Mouse (Mus musculus) forebrain, embryonic 11.5 days (tissue): Measurements from ENCODE around the gene Bfsp2. TPM values are rescaled to one million over a fixed set of nuclear protein-coding genes. Genes with fewer than 3 reads are reported as not detected.

ENCODE experiments used
- ATAC-seq: fragments of 200-750 bp; cut with Nextera tagmentation; replicated peaks from 2 replicates; pipeline ENCODE4 v1.8.0; 2017; ENCODE audit warnings: moderate TSS enrichment; ENCODE audit not compliant: low FRiP score
- DNase-seq: peaks from one replicate; pipeline ENCODE4 v3.0.0-alpha.2; 2017; ENCODE audit warnings: low spot score
- H3K27ac ChIP-seq: fragments of 300-500 bp; sonication (generic); 2 replicates; pipeline ENCODE4 v1.5.1; 2014; ENCODE audit warnings: low read depth, low read length
- H3K27me3 ChIP-seq: fragments of 300-500 bp; sonication (generic); 2 replicates; pipeline ENCODE4 v1.6.1; 2014; ENCODE audit warnings: mild to moderate bottlenecking, low read length, mixed read lengths; ENCODE audit not compliant: control insufficient read depth, insufficient read depth
- H3K36me3 ChIP-seq: fragments of 300-500 bp; sonication (generic); 2 replicates; pipeline ENCODE4 v1.6.1; 2014; ENCODE audit warnings: mild to moderate bottlenecking, low read length, moderate library complexity, mixed read lengths; ENCODE audit not compliant: control insufficient read depth, insufficient read depth
- H3K4me1 ChIP-seq: fragments of 300-500 bp; sonication (generic); replicated peaks from 2 replicates; pipeline ENCODE4 v1.6.1; 2014; ENCODE audit warnings: low read length, mixed read lengths; ENCODE audit not compliant: control insufficient read depth, insufficient read depth
- H3K4me2 ChIP-seq: fragments of 300-500 bp; sonication (generic); 2 replicates; pipeline ENCODE4 v1.6.1; 2014; ENCODE audit warnings: low read depth, mild to moderate bottlenecking, low read length, moderate library complexity, mixed read lengths; ENCODE audit not compliant: severe bottlenecking
- H3K4me3 ChIP-seq: fragments of 300-500 bp; sonication (generic); 2 replicates; pipeline ENCODE4 v1.5.1; 2014; ENCODE audit warnings: low read depth, low read length
- H3K9ac ChIP-seq: fragments of 300-500 bp; sonication (generic); 2 replicates; pipeline ENCODE4 v1.6.1; 2014; ENCODE audit warnings: low read length
- H3K9me3 ChIP-seq: fragments of 300-500 bp; sonication (generic); 2 replicates; pipeline ENCODE4 v1.6.1; 2016; ENCODE audit warnings: low read length, mixed read lengths; ENCODE audit not compliant: control insufficient read depth
- WGBS: fragments of 180-500 bp; shearing (Covaris S2); extraction: QIAGEN DNeasy Blood & Tissue Kit; methylation state at CpG from one replicate; pipeline ENCODE4 v1.1.7; 2014; 5-methylcytosine and 5-hydroxymethylcytosine counted together
- polyA plus RNA-seq: library from polyadenylated mRNA; unstranded; fragments of >200 nt; fragmentation: Nextera tagmentation; extraction: Ambion mirVana; gene quantifications from 2 replicates; pipeline ENCODE4 v1.2.1, GENCODE M21; 2014

The Bfsp2 gene
- polyA plus RNA-seq, 1 experiment from 2014 or later, result 1.8 TPM

DNA sequence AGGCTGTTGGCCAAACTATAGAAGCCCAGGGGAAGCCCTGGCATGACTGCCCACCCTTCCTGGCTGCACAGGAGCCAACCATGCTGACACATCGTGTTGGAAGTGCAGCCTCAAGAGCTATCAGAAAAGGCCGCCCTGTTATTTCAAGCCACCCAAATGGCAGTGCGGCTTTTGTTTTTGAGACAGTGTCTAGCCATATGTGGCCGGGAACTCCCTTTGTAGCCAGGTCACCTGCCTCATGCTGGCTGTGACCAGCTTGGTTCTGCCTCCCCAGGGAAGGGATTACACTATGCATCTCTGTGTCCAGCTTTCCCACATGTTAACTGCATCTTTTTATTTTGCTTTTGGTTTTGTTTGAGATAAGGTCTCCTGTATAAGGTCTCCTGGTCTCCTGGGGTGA, 99.7 kb downstream of the Bfsp2 start:
- no peak overlapping the region for H3K4me3 ChIP-seq

DNA sequence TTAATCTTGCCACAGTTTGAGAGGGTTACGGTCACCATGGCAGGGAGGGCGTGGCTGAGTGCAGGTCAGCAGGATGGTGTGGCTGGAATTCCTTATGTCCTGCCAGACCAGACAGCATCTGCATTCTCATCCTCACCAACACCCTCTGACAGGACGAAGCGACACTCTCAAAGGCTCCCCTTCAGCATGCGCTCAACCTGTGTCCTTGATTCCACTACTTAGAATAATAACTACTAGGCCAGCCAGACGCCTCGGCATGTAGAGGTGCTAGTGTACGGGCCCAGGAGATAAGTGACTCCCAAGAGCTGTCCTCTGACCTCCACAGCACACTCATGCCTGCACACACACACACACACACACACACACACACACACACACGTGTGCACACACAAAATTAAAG, 101.0 kb downstream of the Bfsp2 start:
- H3K36me3 ChIP-seq, result no peaks in the 10 kb centered on the region; the same call in 1 of the 2 replicates
- no peaks in the 10 kb centered on the region for H3K27me3 ChIP-seq
- H3K4me2 ChIP-seq, result no peak overlapping the region
- no peak overlapping the region for H3K27ac ChIP-seq
- H3K9me3 ChIP-seq, result no peaks in the 10 kb centered on the region
- DNase-seq, result no peak
- 81% methylated on average over 9 of the region's 9 CpGs for WGBS
- H3K9ac ChIP-seq, result no peak overlapping the region
- ATAC-seq, result no peak
- no peak overlapping the region for H3K4me3 ChIP-seq
- no peaks in the 10 kb centered on the region for H3K4me1 ChIP-seq

More for the DNA sequence above, 99.7 kb downstream of the Bfsp2 start:
- no peak for DNase-seq
- Histone ChIP-seq H3K36me3 (no peaks in the 10 kb centered on the region), H3K4me2 (no peak overlapping the region), H3K9ac (no peak overlapping the region), H3K27ac (no peak overlapping the region), H3K9me3 (no peaks in the 10 kb centered on the region), H3K4me1 (no peaks in the 10 kb centered on the region), H3K27me3 (no peaks in the 10 kb centered on the region)
- ATAC-seq, result no peak
- WGBS, result 83% methylated on average over 4 of the region's 4 CpGs

DNA sequence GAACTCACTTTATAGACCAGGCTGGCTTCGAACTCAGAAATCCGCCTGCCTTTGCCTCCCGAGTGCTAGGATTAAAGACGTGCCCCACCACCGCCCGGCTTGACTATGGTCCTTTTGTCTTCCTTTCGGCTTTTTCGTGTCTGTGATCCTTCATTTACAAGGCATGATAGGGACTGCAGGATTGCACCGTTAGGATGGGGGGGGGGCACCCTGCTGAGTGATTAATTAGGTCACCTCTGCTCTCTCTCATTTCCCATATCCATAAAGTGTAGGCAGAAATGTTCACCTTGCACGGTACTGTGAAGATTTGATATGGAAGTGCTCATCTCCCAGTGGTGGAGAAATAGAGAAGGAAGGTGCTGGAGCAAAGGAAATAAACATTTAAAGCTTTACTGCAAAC, 101.5 kb downstream of the Bfsp2 start:
- H3K27ac ChIP-seq, result no peak overlapping the region
- H3K4me2 ChIP-seq, result no peak overlapping the region
- no peaks in the 10 kb centered on the region for H3K27me3 ChIP-seq
- no peak for ATAC-seq
- WGBS, result 40% methylated on average over 10 of the region's 10 CpGs
- H3K9me3 ChIP-seq, result no peaks in the 10 kb centered on the region
- no peaks in the 10 kb centered on the region for H3K4me1 ChIP-seq
- no peaks in the 10 kb centered on the region; the same call in 1 of the 2 replicates for H3K36me3 ChIP-seq
- H3K4me3 ChIP-seq, result no peak overlapping the region
- DNase-seq, result no peak
- H3K9ac ChIP-seq, result no peak overlapping the region

DNA sequence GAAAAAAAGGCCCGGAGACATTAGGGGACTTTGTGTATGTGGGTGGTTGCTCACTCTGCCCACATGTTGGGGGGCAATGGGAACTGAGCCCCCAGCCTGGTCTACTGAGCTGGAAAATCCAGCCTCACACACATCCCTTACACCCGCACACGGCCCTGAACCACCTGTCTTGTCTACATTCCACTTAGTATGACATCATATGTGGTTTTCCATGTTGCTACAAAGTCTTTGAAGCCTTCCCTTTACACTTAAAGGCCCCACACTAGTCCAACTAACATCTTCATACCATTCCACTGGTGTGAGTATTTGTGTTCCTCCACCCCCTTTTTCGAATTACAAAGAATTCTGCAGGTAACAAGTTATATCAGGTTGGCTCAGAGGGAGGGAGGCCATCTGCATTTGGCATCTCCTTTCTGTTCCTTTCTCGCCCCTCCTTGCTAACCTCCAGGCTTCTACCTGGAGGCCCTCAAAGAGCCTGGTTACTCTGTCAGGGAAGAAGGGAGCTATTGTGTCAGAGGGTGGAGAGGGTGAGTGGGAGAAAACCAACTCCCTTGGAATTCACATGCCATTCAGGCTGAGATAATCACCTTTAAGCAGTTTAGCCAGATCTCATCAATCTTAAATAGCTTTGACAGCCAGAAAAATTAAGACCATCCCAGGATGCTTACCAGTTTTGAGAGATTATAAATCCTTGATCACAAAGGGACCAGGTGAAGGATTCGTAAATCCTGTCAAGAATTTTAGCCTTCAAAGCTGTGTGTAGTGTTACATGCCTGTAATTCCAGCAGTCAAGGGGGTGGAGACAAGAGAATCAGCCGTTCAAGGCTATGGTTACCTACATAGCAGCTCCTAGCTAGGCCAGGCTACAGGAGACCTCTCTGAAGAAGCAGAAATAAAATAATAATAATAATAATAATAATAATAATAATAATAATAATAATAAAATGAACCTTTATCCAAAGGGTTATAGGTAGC, 103.6 kb downstream of the Bfsp2 start:
- Histone ChIP-seq H3K4me2 (no peak overlapping the region), H3K27me3 (no peaks in the 10 kb centered on the region), H3K36me3 (no peaks in the 10 kb centered on the region; the same call in 1 of the 2 replicates), H3K9ac (no peak overlapping the region), H3K4me1 (no peaks in the 10 kb centered on the region), H3K4me3 (no peak overlapping the region), H3K9me3 (no peaks in the 10 kb centered on the region), H3K27ac (no peak overlapping the region)
- no peak for DNase-seq
- ATAC-seq, result no peak
- WGBS, result 73% methylated on average over 7 of the region's 7 CpGs

Other genes with a start within 250 kb of the Bfsp2 start
- 11.6 and 15.6 TPM in 2 replicates for gene Trf, start 250.0 kb downstream of the Bfsp2 start, polyA plus RNA-seq
- gene 1300017J02Rik, start 175.3 kb downstream of the Bfsp2 start, polyA plus RNA-seq, result 2.5 and 2.9 TPM in 2 replicates
- gene Topbp1, start 175.2 kb downstream of the Bfsp2 start, polyA plus RNA-seq, result 107 and 119 TPM in 2 replicates
- gene Cdv3, start 114.6 kb downstream of the Bfsp2 start, polyA plus RNA-seq, result 150 and 153 TPM in 2 replicates